In genomic region chr15:81422156-81422681, GRCm38 (mm10) we compare ENCODE assay signal across 10 mouse cellular contexts. TPM values are rescaled to one million over a fixed set of nuclear protein-coding genes. Genes with fewer than 3 reads are reported as not detected.
DNase-seq lines count a peak whose midpoint lies in the region; ATAC-seq and TF ChIP-seq lines count a peak whose summit lies in the region.
"Had no signal": no experiment of that assay in that cellular context is flagged by ENCODE, and none has a peak within 500 bp of the region (broad histone marks: within the 10 kb centered on the region; RNA-seq: fewer than 3 reads in every experiment).

No protein-coding gene starts in this region.

- no peak overlapping the region for H3K4me3 ChIP-seq in forebrain, embryonic 14.5 days (ENCODE audit: low read depth, low read length)
- H3K4me3 ChIP-seq in forebrain, embryonic 10.5 days: no peak overlapping the region
- no peak overlapping the region for H3K4me3 ChIP-seq in lung, embryonic 15.5 days
- no peak overlapping the region for H3K4me3 ChIP-seq in lung, adult 2 months (replicated peaks; ENCODE audit: extremely low read depth, low read depth, low read length)
- no peak overlapping the region for H3K4me3 ChIP-seq in kidney, embryonic 15.5 days (replicated peaks)
- no peak overlapping the region for H3K4me3 ChIP-seq in stomach, embryonic 14.5 days (ENCODE audit: low read depth, low read length)

- 44% methylated on average over 7 of the region's 7 CpGs for WGBS in forebrain, embryonic 14.5 days
- WGBS in forebrain, embryonic 10.5 days: 86% methylated on average over 7 of the region's 7 CpGs
- WGBS in lung, embryonic 15.5 days: 65% methylated on average over 7 of the region's 7 CpGs
- WGBS in lung, adult 2 months: 60% methylated on average over 7 of the region's 7 CpGs
- 68% methylated on average over 7 of the region's 7 CpGs for WGBS in kidney, embryonic 15.5 days
- 47% methylated on average over 7 of the region's 7 CpGs for WGBS in stomach, embryonic 14.5 days

- no peak overlapping the region for H3K9ac ChIP-seq in forebrain, embryonic 14.5 days (ENCODE audit: low read length)
- H3K9ac ChIP-seq in lung, embryonic 15.5 days: no peak overlapping the region
- no peak overlapping the region for H3K9ac ChIP-seq in kidney, embryonic 15.5 days
- no peak overlapping the region for H3K9ac ChIP-seq in stomach, embryonic 14.5 days (replicated peaks; ENCODE audit: low read depth, low read length)

- H3K27me3 ChIP-seq in forebrain, embryonic 14.5 days (replicated peaks; ENCODE audit: control insufficient read depth, insufficient read depth, low read length): no peaks in the 10 kb centered on the region
- H3K27me3 ChIP-seq in forebrain, embryonic 10.5 days (ENCODE audit: poor library complexity, severe bottlenecking): no peaks in the 10 kb centered on the region
- H3K27me3 ChIP-seq in lung, embryonic 15.5 days: no peaks in the 10 kb centered on the region
- no peaks in the 10 kb centered on the region for H3K27me3 ChIP-seq in kidney, embryonic 15.5 days
- H3K27me3 ChIP-seq in stomach, embryonic 14.5 days (ENCODE audit: control insufficient read depth, insufficient read depth, low read length): no peaks in the 10 kb centered on the region

- DNase-seq in forebrain, embryonic 14.5 days (ENCODE audit: low spot score): peak; percentile 23
- no peak for DNase-seq in forebrain, embryonic 10.5 days (ENCODE audit: extremely low spot score, low spot score)
- no peak for DNase-seq in lung, adult 2 months
- DNase-seq in frontal cortex, adult 2 months (ENCODE audit: extremely low spot score in 1 of 2, low spot score in 1 of 2): no peak

- no peak overlapping the region for H3K4me2 ChIP-seq in forebrain, embryonic 14.5 days (ENCODE audit: low read length)
- no peak overlapping the region for H3K4me2 ChIP-seq in lung, embryonic 15.5 days
- no peak overlapping the region for H3K4me2 ChIP-seq in kidney, embryonic 15.5 days
- no peak overlapping the region for H3K4me2 ChIP-seq in stomach, embryonic 14.5 days (replicated peaks; ENCODE audit: low read depth, low read length)

- no peaks in the 10 kb centered on the region for H3K9me3 ChIP-seq in forebrain, embryonic 14.5 days (replicated peaks; ENCODE audit: control insufficient read depth, low read length)
- H3K9me3 ChIP-seq in forebrain, embryonic 10.5 days: no peaks in the 10 kb centered on the region
- no peaks in the 10 kb centered on the region for H3K9me3 ChIP-seq in lung, embryonic 15.5 days
- no peaks in the 10 kb centered on the region for H3K9me3 ChIP-seq in kidney, embryonic 15.5 days (replicated peaks)
- H3K9me3 ChIP-seq in stomach, embryonic 14.5 days (ENCODE audit: control insufficient read depth, low read depth, low read length): no peaks in the 10 kb centered on the region

- peak overlapping the region; percentile 52 for H3K27ac ChIP-seq in forebrain, embryonic 14.5 days (ENCODE audit: low read depth, low read length)
- H3K27ac ChIP-seq in forebrain, embryonic 10.5 days: no peak overlapping the region
- peak overlapping the region; percentile 34; the same call in 1 of the 2 replicates for H3K27ac ChIP-seq in lung, embryonic 15.5 days
- peak overlapping the region; percentile 88 for H3K27ac ChIP-seq in kidney, embryonic 15.5 days
- peak overlapping the region; percentile 86 for H3K27ac ChIP-seq in stomach, embryonic 14.5 days (ENCODE audit: low read length)

- no peaks in the 10 kb centered on the region for H3K4me1 ChIP-seq in forebrain, embryonic 14.5 days (ENCODE audit: control insufficient read depth, insufficient read depth, low read length)
- H3K4me1 ChIP-seq in forebrain, embryonic 10.5 days: peaks cover 17% of the 10 kb centered on the region
- H3K4me1 ChIP-seq in lung, embryonic 15.5 days: no peaks in the 10 kb centered on the region
- H3K4me1 ChIP-seq in lung, adult 2 months (ENCODE audit: control insufficient read depth, insufficient read depth, low read length): peaks cover 2% of the 10 kb centered on the region
- peaks cover 5% of the 10 kb centered on the region for H3K4me1 ChIP-seq in kidney, embryonic 15.5 days
- H3K4me1 ChIP-seq in stomach, embryonic 14.5 days (ENCODE audit: control insufficient read depth, insufficient read depth, low read length): 0 out of 2 replicates have a peak, but pooled peaks cover 5% of the 10 kb centered on the region

- ATAC-seq in forebrain, embryonic 14.5 days: no peak
- ATAC-seq in lung, embryonic 15.5 days (ENCODE audit: borderline replicate concordance, extremely low read depth, low FRiP score, low TSS enrichment): no peak
- no peak for ATAC-seq in kidney, embryonic 15.5 days (replicated peaks; ENCODE audit: low FRiP score)
- ATAC-seq in stomach, embryonic 14.5 days (ENCODE audit: insufficient number of reproducible peaks, insufficient read depth, low FRiP score, low read depth): no peak
- ATAC-seq in megakaryocyte progenitor cell, adult 5-6 weeks (replicated peaks; ENCODE audit: poor library complexity): no peak

- no peak for TF ChIP-seq CTCF in lung, adult 2 months (IDR thresholded peaks at IDR 0.05; ENCODE audit: insufficient read depth, low read length)

- no peak for TF ChIP-seq POLR2A in lung, adult 2 months (IDR thresholded peaks at IDR 0.05; ENCODE audit: borderline replicate concordance, extremely low read depth, low read depth, low read length)

- H3K36me3 ChIP-seq in forebrain, embryonic 14.5 days (ENCODE audit: control insufficient read depth, insufficient read depth, low read length): peaks cover 2% of the 10 kb centered on the region
- peaks cover 9% of the 10 kb centered on the region for H3K36me3 ChIP-seq in forebrain, embryonic 10.5 days (replicated peaks)
- peaks cover 1% of the 10 kb centered on the region; the same call in 1 of the 2 replicates for H3K36me3 ChIP-seq in lung, embryonic 15.5 days
- peaks cover 2% of the 10 kb centered on the region for H3K36me3 ChIP-seq in kidney, embryonic 15.5 days
- peaks cover 1% of the 10 kb centered on the region; the same call in 1 of the 2 replicates for H3K36me3 ChIP-seq in stomach, embryonic 14.5 days (ENCODE audit: control insufficient read depth, insufficient read depth, low read length)

RNA-seq across cellular contexts. Expression of gene Dnajb7, which starts 14.1 kb away (rescaled TPM):
- polyA plus RNA-seq in forebrain, embryonic 14.5 days (2014; fragmentation: Nextera tagmentation; extraction: Ambion mirVana): 0.20 and 0.26 TPM in 2 replicates
- 2.5 TPM in 2 replicates for polyA plus RNA-seq in forebrain, embryonic 10.5 days (2016; fragmentation: Nextera tagmentation; extraction: Ambion mirVana)
- polyA plus RNA-seq in lung, embryonic 15.5 days (2015; fragmentation: Nextera tagmentation; extraction: Ambion mirVana): 1.3 and 2.0 TPM in 2 replicates
- not detected in 2 replicates for polyA plus RNA-seq in lung, adult 2 months (2012; rRNA removed)
- polyA plus RNA-seq in kidney, embryonic 15.5 days (2015; fragmentation: Nextera tagmentation; extraction: Ambion mirVana): 2.1 and 2.2 TPM in 2 replicates
- polyA plus RNA-seq in stomach, embryonic 14.5 days (2014; fragmentation: Nextera tagmentation; extraction: Ambion mirVana): 1.5 and 2.3 TPM in 2 replicates
- total RNA-seq in megakaryocyte progenitor cell, adult 5-6 weeks (2015): not detected in 2 replicates
- total RNA-seq in megakaryocyte progenitor cell, adult 5-6 weeks (2017): 0.17 TPM in 1 of 2 replicates, not detected in the other
- 0.10 TPM in 1 of 2 replicates, not detected in the other for polyA plus RNA-seq in frontal cortex, adult 2 months (2012; rRNA removed)
- total RNA-seq: hematopoietic stem cell, adult 5-6 weeks had no signal
- polyA plus RNA-seq: large intestine, adult 2 months had no signal

RNA-seq across cellular contexts. Expression of gene Xpnpep3, which starts 22.3 kb away (rescaled TPM):
- 4.3 and 5.2 TPM in 2 replicates for polyA plus RNA-seq in forebrain, embryonic 14.5 days (2014; fragmentation: Nextera tagmentation; extraction: Ambion mirVana)
- polyA plus RNA-seq in forebrain, embryonic 10.5 days (2016; fragmentation: Nextera tagmentation; extraction: Ambion mirVana): 14.5 and 15.0 TPM in 2 replicates
- polyA plus RNA-seq in lung, embryonic 15.5 days (2015; fragmentation: Nextera tagmentation; extraction: Ambion mirVana): 10.4 and 10.9 TPM in 2 replicates
- 6.8 and 7.2 TPM in 2 replicates for polyA plus RNA-seq in lung, adult 2 months (2012; rRNA removed)
- 13.2 and 13.3 TPM in 2 replicates for polyA plus RNA-seq in kidney, embryonic 15.5 days (2015; fragmentation: Nextera tagmentation; extraction: Ambion mirVana)
- polyA plus RNA-seq in stomach, embryonic 14.5 days (2014; fragmentation: Nextera tagmentation; extraction: Ambion mirVana): 7.8 and 9.0 TPM in 2 replicates
- 7.2 and 8.5 TPM in 2 replicates for total RNA-seq in megakaryocyte progenitor cell, adult 5-6 weeks (2015)
- total RNA-seq in megakaryocyte progenitor cell, adult 5-6 weeks (2017): 17.5 and 27.8 TPM in 2 replicates
- 8.5 and 10.1 TPM in 2 replicates for polyA plus RNA-seq in frontal cortex, adult 2 months (2012; rRNA removed)

RNA-seq across cellular contexts. Expression of gene St13, which starts 22.3 kb away (rescaled TPM):
- polyA plus RNA-seq in forebrain, embryonic 14.5 days (2014; fragmentation: Nextera tagmentation; extraction: Ambion mirVana): 170 and 180 TPM in 2 replicates
- 210 and 228 TPM in 2 replicates for polyA plus RNA-seq in forebrain, embryonic 10.5 days (2016; fragmentation: Nextera tagmentation; extraction: Ambion mirVana)
- polyA plus RNA-seq in lung, embryonic 15.5 days (2015; fragmentation: Nextera tagmentation; extraction: Ambion mirVana): 146 and 154 TPM in 2 replicates
- polyA plus RNA-seq in lung, adult 2 months (2012; rRNA removed): 16.4 and 16.9 TPM in 2 replicates
- 185 and 196 TPM in 2 replicates for polyA plus RNA-seq in kidney, embryonic 15.5 days (2015; fragmentation: Nextera tagmentation; extraction: Ambion mirVana)
- polyA plus RNA-seq in stomach, embryonic 14.5 days (2014; fragmentation: Nextera tagmentation; extraction: Ambion mirVana): 153 and 154 TPM in 2 replicates
- total RNA-seq in megakaryocyte progenitor cell, adult 5-6 weeks (2015): 155 and 166 TPM in 2 replicates
- total RNA-seq in megakaryocyte progenitor cell, adult 5-6 weeks (2017): 258 and 365 TPM in 2 replicates
- 98.0 and 118 TPM in 2 replicates for polyA plus RNA-seq in frontal cortex, adult 2 months (2012; rRNA removed)

RNA-seq across cellular contexts. Expression of gene Rbx1, which starts 43.9 kb away (rescaled TPM):
- 554 and 641 TPM in 2 replicates for polyA plus RNA-seq in forebrain, embryonic 14.5 days (2014; fragmentation: Nextera tagmentation; extraction: Ambion mirVana)
- 612 and 631 TPM in 2 replicates for polyA plus RNA-seq in forebrain, embryonic 10.5 days (2016; fragmentation: Nextera tagmentation; extraction: Ambion mirVana)
- polyA plus RNA-seq in lung, embryonic 15.5 days (2015; fragmentation: Nextera tagmentation; extraction: Ambion mirVana): 458 and 521 TPM in 2 replicates
- polyA plus RNA-seq in lung, adult 2 months (2012; rRNA removed): 55.5 and 85.0 TPM in 2 replicates
- 459 and 522 TPM in 2 replicates for polyA plus RNA-seq in kidney, embryonic 15.5 days (2015; fragmentation: Nextera tagmentation; extraction: Ambion mirVana)
- 523 and 527 TPM in 2 replicates for polyA plus RNA-seq in stomach, embryonic 14.5 days (2014; fragmentation: Nextera tagmentation; extraction: Ambion mirVana)
- total RNA-seq in megakaryocyte progenitor cell, adult 5-6 weeks (2015): 166 and 175 TPM in 2 replicates
- 189 and 199 TPM in 2 replicates for total RNA-seq in megakaryocyte progenitor cell, adult 5-6 weeks (2017)
- 182 and 193 TPM in 2 replicates for polyA plus RNA-seq in frontal cortex, adult 2 months (2012; rRNA removed)
